Mouse (Mus musculus): Measurements from ENCODE around the gene Gcnt1. TPM values are rescaled to one million over a fixed set of nuclear protein-coding genes. Genes with fewer than 3 reads are reported as not detected.
A peak's percentile ranks its signal among the peaks of the same experiment; 100 is the strongest.

Gcnt1 gene
- total RNA-seq, 1 experiment from 2014 or later = 1.1 TPM

DNA sequence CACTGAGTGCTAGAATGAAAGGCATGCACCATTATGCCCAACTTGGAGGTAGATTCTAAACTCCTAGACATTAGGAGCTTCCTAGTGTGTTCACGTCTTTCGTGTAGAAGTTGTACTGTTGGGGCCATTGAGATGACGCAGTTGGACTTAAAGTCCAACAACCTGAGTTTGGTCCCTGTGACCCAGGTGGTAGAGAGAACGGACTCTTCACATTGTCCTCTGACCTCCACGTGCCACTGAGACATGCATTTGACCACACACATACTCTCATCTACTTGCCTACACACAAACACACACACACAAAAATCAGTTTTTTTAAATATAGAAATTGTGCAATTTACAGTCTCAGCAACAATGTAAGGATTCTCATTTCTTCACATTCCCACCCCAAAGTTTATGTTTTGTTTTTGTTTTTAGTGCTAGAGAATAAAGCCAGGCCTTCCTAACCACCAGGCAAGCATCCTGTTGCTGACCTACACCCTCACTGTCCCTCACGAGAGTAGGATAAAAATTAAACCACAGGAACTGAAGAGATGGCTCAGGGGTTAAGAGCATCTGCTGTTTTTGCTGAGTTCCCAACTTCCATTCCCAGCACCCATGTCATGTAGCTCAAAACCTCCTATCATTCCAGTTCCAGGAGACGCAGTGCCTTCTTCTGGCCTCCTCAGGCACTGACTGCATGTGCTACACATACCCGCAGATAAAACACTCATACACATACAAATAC, 6.1 kb downstream of the Gcnt1 start:
- DNase-seq = no peak

DNA sequence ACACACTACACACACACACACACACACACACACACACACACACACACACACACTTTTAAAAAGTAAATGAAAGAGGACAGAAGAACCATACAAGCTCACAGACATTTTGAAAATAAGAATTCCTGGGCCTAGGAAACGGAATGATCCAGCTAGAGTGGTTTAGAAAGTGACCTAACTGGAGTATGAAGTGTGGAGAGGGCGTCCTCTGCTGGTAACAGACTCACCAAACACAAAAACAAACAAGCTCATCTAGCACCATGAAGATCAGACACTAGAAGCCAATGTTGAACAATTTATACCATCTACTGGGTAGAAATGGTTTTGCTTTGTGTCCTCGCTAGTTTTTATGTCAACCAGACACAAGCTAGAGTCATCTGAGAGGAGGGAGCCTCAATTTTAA, 7.9 kb downstream of the Gcnt1 start:
- peak; percentile 16 for DNase-seq

DNA sequence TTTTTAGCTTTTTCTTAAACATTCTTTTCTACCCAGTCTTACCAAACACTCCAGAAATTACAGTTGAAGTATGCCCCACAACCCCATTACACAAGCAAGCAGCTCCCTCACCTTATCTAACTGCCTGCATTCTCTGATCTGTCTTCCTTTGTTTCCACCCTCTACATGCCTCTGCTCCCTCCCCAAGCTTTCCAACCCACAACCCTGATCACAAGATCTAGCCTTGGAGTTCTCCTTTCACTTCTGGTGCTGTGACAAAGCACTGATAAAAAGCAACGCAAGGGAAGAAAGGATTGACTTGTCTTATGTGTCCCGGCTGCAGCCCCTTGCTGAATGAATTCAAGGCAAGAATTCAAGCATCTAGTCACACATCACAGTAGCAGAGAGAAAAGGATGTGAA, 11.5 kb downstream of the Gcnt1 start:
- DNase-seq = no peak

DNA sequence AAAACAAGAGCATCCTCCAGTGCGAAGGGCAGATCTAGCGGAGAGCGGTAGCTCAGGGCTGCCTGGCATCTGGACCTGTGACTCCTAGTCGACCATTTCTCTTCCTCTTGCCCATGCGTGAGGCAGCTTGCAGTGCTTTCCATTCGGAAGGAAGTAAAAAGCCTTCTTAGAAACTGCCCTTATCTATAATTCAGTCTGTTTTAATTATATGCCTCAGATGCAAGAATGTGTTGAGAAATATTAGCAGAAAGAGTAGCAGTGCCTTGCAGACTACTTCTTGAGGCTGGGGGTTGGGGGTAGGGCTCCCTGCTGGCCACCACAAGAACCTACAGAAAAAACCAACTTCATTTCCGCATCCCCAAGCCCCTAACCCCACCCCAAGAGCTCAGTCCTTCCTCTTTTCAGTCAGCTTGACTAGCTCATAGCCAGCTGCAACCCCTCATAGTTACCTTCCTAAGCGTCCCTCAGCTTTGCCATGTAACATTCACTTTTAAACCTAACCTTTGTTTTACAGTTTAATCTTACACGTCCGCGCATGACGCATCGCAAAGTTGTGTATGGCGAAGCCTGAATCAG, 13.2 kb downstream of the Gcnt1 start:
- DNase-seq = no peak

DNA sequence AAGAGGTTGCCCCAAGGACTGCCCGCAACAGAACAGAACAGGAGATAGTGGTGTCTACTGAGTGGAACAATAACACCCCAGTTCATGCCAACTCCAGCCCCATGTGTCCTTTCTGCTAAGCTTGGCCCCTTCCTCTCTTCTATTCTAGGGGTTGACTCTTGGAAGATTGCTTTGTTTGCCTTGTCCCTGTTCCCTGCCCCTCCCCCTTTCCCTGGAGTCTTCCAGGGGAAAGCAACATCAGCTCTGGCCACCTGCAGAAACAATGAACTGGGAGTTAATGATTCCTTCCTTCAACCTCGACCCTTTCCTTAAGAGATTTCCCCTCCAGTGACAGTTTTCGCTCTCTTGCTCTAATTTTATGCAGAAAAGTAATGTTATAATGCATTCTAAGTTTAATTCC, 15.3 kb downstream of the Gcnt1 start:
- DNase-seq = no peak

DNA sequence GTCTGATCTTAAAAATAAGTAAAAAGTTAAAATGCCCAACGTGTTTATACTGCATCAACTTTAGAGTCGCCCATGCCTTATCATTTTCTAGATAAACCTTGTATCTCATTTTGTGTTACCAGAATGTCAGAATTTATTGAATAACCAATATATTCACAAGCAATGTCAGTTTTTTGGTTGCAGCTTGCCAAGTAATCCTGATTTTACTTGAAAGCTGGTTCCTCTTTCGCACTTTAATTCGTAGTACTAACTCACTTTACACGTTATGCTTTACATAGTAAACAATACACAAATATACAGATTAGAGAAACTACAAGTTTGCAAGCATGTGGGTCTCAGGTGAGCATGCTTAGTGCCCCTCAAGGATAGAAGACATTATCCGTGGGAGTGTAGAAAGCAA, 15.7 kb downstream of the Gcnt1 start:
- DNase-seq = no peak

DNA sequence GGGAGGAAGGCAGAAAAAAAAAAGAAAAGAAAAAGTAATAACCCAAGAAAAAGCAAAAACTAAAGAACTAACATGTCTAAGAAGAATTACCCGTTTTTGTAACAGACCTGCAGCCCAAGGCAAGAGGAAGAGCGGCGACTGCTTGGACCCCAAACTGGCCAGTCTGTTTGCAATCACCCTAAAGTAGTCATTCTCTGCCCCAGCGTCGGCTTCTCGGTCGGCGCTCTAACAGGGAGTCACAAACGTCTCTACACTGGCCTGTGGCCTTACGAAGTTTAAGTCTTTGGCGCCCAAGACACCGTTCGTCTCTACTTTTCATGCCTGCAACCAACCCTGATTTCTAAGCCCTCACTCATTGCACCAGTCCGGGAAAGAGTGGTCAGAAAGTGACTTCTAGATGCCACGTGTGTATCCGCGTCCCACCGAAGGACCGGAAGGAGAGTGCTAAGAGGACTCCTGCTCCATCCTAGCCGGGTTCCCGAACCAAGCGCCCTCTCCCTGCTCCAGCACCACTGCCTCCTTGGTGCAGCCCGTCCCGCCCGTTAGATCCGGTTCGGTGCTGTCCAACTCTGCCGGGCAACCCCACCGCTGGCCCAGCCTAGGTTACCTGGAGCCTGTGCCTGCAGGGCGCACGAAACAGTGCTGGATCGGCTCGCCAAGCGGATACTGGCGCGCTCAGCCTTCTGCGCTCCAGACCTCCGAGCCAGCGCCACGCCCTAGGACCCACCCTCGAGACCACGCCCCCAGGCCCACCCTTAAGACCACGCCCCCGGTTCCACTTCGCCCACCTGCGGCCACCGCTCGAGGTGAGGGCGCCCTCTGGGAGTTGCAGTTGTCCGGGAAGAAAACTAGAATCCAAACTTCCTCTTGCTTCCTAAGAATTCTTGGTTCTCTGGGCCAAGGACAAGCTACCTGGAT, 16.4 kb downstream of the Gcnt1 start:
- DNase-seq = peak; percentile 25

DNA sequence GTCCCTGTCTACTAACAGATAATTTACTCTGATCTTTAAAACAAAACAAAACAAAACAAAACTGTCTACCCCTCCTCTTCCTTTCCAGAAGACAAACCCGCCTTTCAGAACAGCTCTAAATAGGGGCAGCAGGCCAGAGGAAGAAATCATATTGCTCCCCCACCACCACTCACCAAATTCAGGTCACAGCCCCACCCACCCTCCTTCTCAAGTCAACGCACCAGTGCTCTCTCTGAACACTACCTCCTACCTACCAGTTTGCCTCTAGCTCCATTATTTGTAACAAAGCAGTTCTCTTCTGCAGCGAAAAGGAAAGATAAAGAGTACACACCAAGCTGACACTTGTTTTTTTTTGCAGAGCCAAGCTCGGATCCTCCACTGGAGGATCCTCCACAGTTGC, 17.3 kb downstream of the Gcnt1 start:
- no peak for DNase-seq

DNA sequence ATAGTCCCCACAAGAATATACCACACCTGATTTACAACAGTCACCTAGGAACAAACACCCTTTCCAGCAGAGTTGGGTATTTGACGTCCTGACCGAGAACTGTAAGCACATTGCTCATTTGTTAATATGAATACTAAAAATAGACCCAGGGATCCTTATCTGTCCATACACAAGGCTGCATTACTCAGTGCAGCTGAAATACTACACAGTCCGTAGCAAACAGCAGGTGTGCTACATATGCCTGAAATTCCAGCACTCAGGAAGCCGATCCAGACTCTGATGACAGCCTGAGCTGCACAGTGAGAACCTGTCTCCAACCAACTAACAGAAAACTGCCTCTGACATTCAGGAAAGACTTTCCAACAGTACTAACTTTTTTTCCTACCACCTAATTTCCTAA, 17.8 kb downstream of the Gcnt1 start:
- no peak for DNase-seq

DNA sequence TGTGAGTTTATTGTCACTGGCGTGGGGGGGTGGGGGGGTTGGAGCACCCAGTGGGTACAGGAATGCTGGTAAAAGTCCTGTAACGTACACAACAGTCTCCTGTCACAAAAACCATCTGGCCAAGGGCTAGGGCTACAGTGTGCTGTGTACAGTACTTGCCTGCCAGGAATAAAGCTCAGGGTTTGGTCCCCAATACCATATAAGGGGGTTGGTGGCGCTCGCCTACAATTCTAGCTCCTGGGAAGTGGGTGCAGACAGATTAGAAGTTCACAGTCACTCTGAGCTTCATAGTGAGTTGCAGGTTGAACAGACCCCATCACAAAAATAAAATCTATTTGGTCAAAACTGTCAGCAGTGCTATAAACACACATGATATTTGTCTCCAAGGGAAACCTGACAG, 18.3 kb downstream of the Gcnt1 start:
- DNase-seq = no peak

DNA sequence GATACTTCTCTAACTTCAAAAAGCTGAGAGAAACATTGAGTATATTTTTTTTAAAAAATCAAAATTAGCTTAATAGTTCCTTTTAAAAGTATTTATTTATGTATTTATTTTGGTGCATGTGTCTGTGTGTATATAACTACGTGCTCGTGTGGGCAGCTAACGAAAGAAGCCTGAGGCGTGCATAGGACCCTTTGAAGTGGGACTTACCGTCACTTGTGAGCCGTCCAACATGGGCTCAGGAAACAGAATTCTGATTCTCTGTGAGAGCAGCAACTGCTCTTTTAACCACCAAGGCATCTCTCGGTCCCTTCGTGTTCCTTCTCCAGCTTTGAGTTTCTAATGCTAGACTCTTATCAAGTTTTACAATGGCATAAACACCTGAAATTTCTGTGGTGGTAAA, 18.9 kb downstream of the Gcnt1 start:
- no peak for DNase-seq

DNA sequence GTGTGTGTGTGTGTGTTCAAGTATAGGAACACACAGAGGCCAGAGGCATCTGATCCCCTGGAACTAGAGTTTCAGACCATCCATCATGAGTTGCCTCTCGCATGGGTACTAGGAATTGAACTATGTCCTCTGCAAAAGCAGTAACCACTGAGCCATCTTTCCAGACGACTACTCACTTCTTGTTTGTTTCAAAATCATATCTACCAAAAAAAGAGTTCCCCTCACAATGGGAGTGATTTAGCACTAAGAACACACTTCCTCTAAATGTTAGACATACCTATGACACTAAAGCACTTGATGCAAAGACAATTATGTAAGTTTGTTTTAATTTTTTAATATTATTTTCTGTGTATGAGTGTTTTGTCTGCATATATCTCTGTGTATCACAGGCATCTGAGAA, 24.8 kb downstream of the Gcnt1 start:
- no peak for DNase-seq

DNA sequence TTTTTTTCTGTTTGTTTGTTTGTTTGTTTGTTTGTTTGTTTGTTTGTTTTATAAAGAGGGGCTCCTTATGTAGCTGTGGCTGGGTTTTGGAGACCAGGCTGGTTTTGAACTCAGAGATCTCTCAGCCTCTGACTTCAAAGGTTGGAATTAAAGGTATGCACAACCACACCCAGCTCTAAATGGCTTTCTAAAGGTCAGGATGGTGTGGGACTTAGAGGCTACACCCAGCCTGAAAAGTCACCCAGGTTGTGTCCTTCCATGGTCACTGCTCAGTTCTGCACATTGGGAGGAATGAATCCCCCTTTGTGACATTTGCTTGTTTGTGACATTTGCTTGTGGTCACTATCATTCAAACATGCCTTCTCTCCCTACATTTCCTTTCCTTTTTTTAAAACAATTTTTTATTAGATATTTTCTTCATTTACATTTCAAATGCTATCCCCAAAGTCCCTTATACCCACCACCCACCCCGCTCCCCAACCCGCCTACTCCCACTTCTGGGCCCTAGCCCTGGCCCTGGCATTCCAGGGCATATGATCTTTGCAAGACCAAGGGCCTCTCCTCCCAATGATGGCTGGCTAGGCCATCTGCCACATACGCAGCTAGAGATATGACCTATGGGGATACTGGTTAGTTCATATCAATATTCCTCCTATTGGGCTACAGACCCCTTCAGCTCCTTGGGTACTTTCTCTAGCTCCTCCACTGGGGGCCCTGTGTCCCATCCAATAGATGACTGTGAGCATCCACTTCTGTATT, 25.7 kb downstream of the Gcnt1 start:
- DNase-seq = no peak

DNA sequence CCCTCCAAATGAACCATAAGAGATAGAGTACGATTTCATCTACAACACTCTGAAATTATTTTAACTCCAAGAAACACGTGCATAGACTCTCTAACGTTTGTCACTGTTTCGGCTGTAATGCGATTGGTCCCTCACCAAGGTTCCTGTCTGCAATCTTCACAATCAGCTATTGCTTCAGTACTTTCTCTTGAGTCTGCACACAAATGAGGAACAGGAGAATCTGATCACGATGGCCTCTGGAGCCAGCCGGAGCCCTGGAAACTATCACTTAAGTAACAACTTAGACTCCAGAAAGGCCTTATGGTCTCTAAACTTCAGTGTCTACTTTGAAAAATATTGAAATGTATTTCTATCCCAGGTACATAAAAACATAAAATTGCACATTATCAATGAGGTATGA, 27.8 kb downstream of the Gcnt1 start:
- DNase-seq = no peak

DNA sequence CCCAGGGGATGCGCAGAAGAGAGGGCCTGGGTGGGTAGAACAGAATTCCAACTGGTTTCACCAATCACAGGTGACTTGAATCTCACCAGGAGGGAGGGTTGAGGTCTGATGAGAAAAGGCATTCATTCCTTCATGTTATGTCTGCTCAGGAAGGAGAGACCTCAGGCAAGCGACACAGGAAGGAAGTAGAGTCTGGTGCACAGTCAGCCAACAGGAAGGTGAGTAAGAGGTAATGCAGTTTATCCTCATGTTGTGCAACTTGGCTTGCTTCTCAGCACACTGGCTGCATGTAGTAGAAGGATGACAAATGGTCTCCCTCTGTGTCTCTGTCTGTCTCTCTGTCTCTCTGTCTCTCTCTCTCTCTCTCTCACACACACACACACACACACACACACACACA, 33.1 kb downstream of the Gcnt1 start:
- DNase-seq = no peak

DNA sequence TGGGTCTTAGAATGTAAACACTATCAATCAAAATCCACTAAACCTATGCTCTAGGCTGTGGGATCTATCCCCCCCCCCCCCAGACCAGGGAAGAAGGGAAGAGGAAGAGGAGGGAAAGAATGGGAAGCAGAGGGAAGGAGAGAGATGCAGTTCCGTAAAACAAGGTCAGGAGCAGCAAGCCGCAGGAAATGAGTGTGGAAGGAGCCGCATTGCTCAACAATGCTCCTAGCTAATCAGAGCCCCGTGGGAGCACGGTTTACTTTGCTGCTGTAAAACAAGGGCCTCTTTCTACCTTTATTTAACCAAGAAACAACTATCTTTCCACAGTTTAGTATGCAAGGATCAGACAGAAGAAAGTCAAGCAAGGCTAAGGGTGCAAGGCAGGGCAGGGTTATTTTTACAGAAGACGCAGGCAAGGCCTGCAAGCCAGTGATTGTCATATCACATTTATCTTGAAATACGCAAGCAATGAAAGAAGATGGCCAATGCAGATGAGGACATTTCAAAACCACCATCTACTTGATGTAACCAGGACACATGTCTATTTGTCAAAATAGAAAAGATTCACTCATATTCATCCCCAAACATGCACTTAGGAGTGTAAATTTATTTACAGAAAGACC, 35.5 kb downstream of the Gcnt1 start:
- no peak for DNase-seq

DNA sequence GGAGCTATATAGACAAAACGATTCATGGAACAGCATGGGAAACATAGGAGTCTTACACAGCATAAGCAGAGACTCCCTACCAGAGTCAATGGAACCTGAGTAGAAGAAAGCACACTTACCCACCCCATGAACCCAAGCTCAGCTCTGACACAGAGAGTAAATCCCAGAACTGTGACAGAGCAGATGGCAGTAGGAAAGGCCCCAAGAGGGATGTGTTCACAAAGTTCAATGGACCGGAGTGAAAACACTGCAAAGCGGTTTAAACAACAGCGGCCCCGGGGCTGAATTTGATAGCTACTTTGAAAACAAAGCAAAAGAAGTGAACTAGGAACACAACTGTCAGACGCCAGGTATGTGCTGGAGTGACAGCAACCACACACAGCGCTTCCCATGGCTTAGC, 36.0 kb downstream of the Gcnt1 start:
- DNase-seq = no peak

DNA sequence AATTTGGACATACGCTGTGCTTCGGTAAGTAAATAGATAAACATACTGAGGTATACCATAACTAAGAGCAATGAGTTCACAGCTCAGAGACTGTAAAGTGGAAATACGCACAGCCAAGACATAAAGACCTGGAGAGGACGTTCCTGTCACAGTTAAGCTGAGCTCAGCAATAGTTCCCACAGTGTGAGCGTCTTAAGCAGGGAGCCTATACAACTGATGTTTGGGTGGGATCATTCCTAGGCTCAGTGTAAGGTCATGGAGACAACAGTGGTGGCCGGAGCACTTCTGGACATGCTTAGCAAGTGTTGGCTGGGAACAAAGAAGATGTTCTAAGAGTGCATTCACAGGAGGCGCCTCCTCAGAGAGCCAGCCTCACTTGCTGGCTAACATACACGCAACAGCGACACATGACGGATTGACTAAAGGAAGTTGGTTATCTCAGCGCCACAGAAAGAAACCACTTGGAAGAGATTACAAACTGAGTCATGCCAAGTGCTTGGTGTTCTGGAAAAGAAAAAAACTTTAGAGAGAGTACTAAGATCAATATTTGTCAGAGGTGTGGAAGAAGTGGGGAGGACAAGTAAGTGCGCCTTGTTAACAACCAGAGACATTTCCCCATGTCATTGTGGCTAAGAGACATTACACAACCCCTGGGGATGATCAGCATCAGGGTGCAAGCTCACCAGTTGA, 37.9 kb downstream of the Gcnt1 start:
- DNase-seq = no peak

DNA sequence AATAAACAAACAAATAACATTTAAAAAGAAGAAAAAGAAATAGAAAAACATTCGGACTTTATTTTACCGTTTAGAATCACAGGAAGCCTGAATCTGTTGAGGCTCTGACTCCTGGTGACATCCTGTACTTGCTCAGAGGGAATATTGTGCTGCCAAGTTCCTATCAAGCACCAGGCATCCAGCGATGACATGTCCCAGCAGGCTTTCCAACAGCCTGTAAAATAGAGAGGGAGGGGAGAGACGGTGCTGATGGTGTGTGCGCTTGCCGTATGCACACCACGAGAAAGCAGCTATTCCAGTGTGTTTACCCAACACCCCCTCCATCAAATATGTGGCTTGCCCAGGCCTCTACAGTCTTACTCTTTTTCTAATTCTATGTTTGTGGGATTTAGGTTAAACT, 39.6 kb downstream of the Gcnt1 start:
- DNase-seq = no peak

DNA sequence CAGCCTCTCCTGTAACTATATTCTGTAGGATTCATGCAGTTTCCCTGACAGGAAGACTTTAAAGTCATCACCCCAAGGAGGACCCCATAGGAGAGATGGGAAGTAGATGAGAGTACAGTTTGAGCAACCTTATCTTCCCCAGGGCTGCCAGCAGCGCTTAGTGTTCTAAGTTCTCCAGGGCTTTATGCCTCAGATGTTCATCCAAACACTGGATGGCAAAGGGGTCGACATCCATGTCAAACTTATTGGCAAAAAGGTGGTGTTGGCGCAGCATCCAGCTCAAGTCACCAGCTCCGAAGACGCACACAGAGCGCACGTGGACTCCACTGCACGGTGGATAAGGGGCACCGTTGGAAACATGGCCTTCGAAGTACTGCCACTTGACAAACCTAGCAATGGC, 43.7 kb downstream of the Gcnt1 start:
- DNase-seq = no peak

DNA sequence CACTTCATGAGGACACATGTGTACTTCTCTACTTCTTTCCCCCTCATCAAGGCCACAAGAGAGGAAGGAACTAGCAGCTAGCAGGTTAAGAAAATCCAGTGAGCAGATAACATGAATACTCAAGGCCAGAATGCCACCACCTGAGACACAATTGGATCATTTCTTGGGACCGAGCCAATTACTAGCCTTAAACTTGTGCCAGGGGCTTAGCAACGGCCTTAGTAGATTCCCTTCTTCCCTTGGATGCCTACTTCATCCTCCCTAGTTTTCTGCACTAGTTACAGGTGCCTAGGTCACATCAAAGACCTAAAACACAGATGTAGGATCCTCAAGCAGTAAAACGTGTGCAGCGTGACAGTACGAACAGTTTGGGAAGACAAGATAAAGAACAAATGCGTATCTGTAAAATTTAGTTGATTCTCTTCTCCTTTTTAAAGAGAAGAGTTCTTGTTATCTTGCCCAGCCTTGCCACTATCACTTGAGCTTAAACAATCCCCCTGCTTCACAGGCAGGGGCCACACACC, 44.7 kb downstream of the Gcnt1 start:
- no peak for DNase-seq

Data from adrenal gland, postnatal 25 days (tissue).